Mouse (Mus musculus) spleen, adult 2 months (tissue): ENCODE measurements around the gene Itpr1. TPM values are rescaled to one million over a fixed set of nuclear protein-coding genes. Genes with fewer than 3 reads are reported as not detected.

Experiments used
- DNase-seq, 2 experiments: peaks; one replicate each; pipeline versions ENCODE4 v3.0.0 to v3.0.0-alpha.2; 2012 to 2021; ENCODE audit warnings: low spot score in 2 of 2, low read depth in 1 of 2
- H3K27ac ChIP-seq: fragments of 200-500 bp; 2 replicates; pipeline ENCODE4 v1.5.1; 2012; ENCODE audit warnings: low read length, inconsistent platforms; ENCODE audit not compliant: insufficient read depth
- H3K27me3 ChIP-seq: fragments of 200-500 bp; 2 replicates; pipeline ENCODE4 v1.6.1; 2012; ENCODE audit warnings: mild to moderate bottlenecking, moderate library complexity, low read length, inconsistent platforms; ENCODE audit not compliant: control insufficient read depth, insufficient read depth
- H3K36me3 ChIP-seq: fragments of 200-500 bp; 2 replicates; pipeline ENCODE4 v1.6.1; 2012; ENCODE audit warnings: mild to moderate bottlenecking, low read length, inconsistent platforms; ENCODE audit not compliant: control insufficient read depth, insufficient read depth
- H3K4me1 ChIP-seq: fragments of 200-500 bp; 2 replicates; pipeline ENCODE4 v1.6.1; 2011; ENCODE audit warnings: inconsistent platforms; ENCODE audit not compliant: control insufficient read depth, insufficient read depth, insufficient read length
- H3K4me3 ChIP-seq: fragments of 200-500 bp; 2 replicates; pipeline ENCODE4 v1.5.1; 2011; ENCODE audit warnings: mild to moderate bottlenecking, inconsistent platforms; ENCODE audit not compliant: insufficient read depth, insufficient read length; ENCODE audit errors: extremely low read depth
- CTCF ChIP-seq: fragments of 200-500 bp; IDR thresholded peaks from 2 replicates; pipeline ENCODE4 v1.5.1; 2011; ENCODE audit warnings: mild to moderate bottlenecking, inconsistent platforms; ENCODE audit not compliant: insufficient read depth, insufficient read length, insufficient replicate concordance; ENCODE audit errors: extremely low read depth
- POLR2A ChIP-seq: fragments of 200-500 bp; IDR thresholded peaks from 2 replicates; pipeline ENCODE4 v1.6.1; 2011; ENCODE audit warnings: low read depth, low read length, inconsistent platforms
- WGBS: fragments of 180-500 bp; shearing (Covaris S2); methylation state at CpG from one replicate; pipeline ENCODE4 v1.1.7; 2018; 5-methylcytosine and 5-hydroxymethylcytosine counted together
- polyA plus RNA-seq: library from polyadenylated mRNA; depleted of rRNA; stranded (reverse); fragments of >200 nt; gene quantifications from 2 replicates; pipeline ENCODE4 v1.2.3, GENCODE M21; 2012; rRNA removed

The Itpr1 gene
- polyA plus RNA-seq, 1 experiment = 17.9 TPM

GRCm38 (mm10) chr6:108594171-108594841 is 381.4 kb downstream of the Itpr1 start:
- 88% methylated on average over 5 of the region's 5 CpGs for WGBS
- Histone ChIP-seq H3K27me3 (no peaks in the 10 kb centered on the region), H3K4me3 (no peak overlapping the region), H3K27ac (no peak overlapping the region), H3K36me3 (no peaks in the 10 kb centered on the region), H3K4me1 (no peaks in the 10 kb centered on the region)
- no peak for TF ChIP-seq CTCF
- TF ChIP-seq POLR2A = no peak
- DNase-seq = no peak

- Histone ChIP-seq H3K4me3 (no peak overlapping the region), H3K27me3 (no peaks in the 10 kb centered on the region), H3K36me3 (no peaks in the 10 kb centered on the region), H3K4me1 (no peaks in the 10 kb centered on the region; the same call in 1 of the 2 replicates), H3K27ac (no peak overlapping the region)
- TF ChIP-seq POLR2A = no peak
- no peak for TF ChIP-seq CTCF
- WGBS = 88% methylated on average over 4 of the region's 4 CpGs
- no peak for DNase-seq
These were observed 385.8 kb downstream of the Itpr1 start for GRCm38 (mm10) chr6:108598691-108599090.

GRCm38 (mm10) chr6:108599317-108599716 is 386.4 kb downstream of the Itpr1 start:
- H3K27ac ChIP-seq = no peak overlapping the region
- no peak overlapping the region for H3K4me3 ChIP-seq
- H3K4me1 ChIP-seq = no peaks in the 10 kb centered on the region; the same call in 1 of the 2 replicates
- 57% methylated on average over 2 of the region's 2 CpGs for WGBS
- H3K36me3 ChIP-seq = no peaks in the 10 kb centered on the region
- no peak for DNase-seq
- TF ChIP-seq POLR2A (no peak), CTCF (no peak)
- no peaks in the 10 kb centered on the region for H3K27me3 ChIP-seq

Other genes starting within 250 kb of the Itpr1 start
- gene Setmar, start 148.1 kb upstream of the Itpr1 start, polyA plus RNA-seq = 0.69 and 1.3 TPM in 2 replicates
- 19.1 and 22.5 TPM in 2 replicates for gene Sumf1, start 27.5 kb upstream of the Itpr1 start, polyA plus RNA-seq